23 mouse cellular contexts compared by ENCODE assay signal in the genomic region with DNA sequence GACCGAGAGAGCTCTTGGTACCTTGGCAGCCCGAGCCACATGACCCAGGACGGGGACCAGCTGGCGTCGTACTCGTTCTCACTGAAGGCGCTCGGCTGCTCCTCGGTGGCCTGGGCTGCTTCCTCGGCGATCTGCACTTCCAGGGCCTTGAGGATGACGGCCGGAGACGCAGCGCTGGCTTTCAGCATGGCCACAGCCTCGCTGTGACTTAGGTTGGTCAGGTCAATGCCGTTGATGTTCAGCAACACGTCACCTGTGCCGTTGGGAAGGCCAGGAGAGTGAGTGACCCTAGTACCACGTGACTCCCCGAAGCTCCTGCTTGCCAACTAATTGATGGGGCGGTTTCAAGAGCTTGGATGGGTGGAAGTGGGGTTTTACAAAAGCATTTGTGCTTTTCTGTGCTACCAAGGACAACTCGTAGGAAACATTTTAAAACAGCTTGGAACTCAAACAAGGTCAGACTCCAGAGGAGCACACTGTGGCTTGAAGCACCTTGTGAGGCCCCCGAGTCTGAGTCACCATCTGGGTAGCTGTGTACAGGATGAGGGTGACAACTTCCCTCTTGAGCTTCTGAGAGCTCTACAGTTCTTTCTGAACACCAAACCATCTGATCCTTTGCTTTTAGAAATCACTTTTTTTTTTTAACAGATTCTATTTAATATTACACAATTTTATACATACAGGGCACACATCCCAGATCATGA. TPM values are rescaled to one million over a fixed set of nuclear protein-coding genes. Genes with fewer than 3 reads are reported as not detected.
DNase-seq lines count a peak whose midpoint lies in the region; ATAC-seq and TF ChIP-seq lines count a peak whose summit lies in the region.
"Had no signal": no experiment of that assay in that cellular context is flagged by ENCODE, and none has a peak within 500 bp of the region (broad histone marks: within the 10 kb centered on the region; RNA-seq: fewer than 3 reads in every experiment).

No protein-coding gene starts in this region.

- no peaks in the 10 kb centered on the region for H3K4me1 ChIP-seq in lung, postnatal 0 days (ENCODE audit: insufficient read depth, low read depth, low read length)
- H3K4me1 ChIP-seq in cerebellum, adult 2 months (ENCODE audit: control insufficient read depth, insufficient read depth, low read length), result peaks cover 44% of the 10 kb centered on the region
- H3K4me1 ChIP-seq: forebrain, embryonic 10.5 days; heart, embryonic 13.5 days; limb, embryonic 12.5 days; lung, embryonic 15.5 days; midbrain, embryonic 15.5 days had no signal

- H3K4me3 ChIP-seq in lung, postnatal 0 days (ENCODE audit: low read depth, low read length), result no peak overlapping the region
- H3K4me3 ChIP-seq in cerebellum, adult 2 months (replicated peaks; ENCODE audit: insufficient read depth, low read depth, low read length), result no peak overlapping the region
- H3K4me3 ChIP-seq: forebrain, embryonic 10.5 days; gastrocnemius, adult 2 months; heart, embryonic 13.5 days; limb, embryonic 12.5 days; lung, embryonic 15.5 days; midbrain, embryonic 15.5 days; myocyte had no signal

- H3K36me3 ChIP-seq in lung, postnatal 0 days (ENCODE audit: insufficient read depth, low read length), result peaks cover 48% of the 10 kb centered on the region
- H3K36me3 ChIP-seq: midbrain, embryonic 15.5 days had no signal

- TF ChIP-seq CTCF in lung, postnatal 0 days (IDR thresholded peaks at IDR 0.05), result no peak
- TF ChIP-seq CTCF in cerebellum, adult 2 months (IDR thresholded peaks at IDR 0.05; ENCODE audit: borderline replicate concordance, insufficient read depth, low read depth, low read length), result no peak

- no peak overlapping the region for H3K9ac ChIP-seq in lung, postnatal 0 days (replicated peaks; ENCODE audit: low read depth)
- H3K9ac ChIP-seq: heart, embryonic 13.5 days; hindbrain, embryonic 14.5 days; limb, embryonic 12.5 days; liver, embryonic 14.5 days; lung, embryonic 15.5 days; midbrain, embryonic 15.5 days had no signal

- ATAC-seq in cerebellum, adult (ENCODE audit: insufficient number of reproducible peaks, low FRiP score, low TSS enrichment), result no peak
- peak; percentile 55 for ATAC-seq in lung, postnatal 0 days
- ATAC-seq: CD4-positive, CD25-positive, alpha-beta regulatory T cell, adult 4 months; midbrain, embryonic 15.5 days; Patski had no signal

- H3K9me3 ChIP-seq in lung, postnatal 0 days (ENCODE audit: low read length), result no peaks in the 10 kb centered on the region
- H3K9me3 ChIP-seq: forebrain, embryonic 10.5 days; heart, embryonic 13.5 days; limb, embryonic 12.5 days; lung, embryonic 15.5 days; midbrain, embryonic 15.5 days had no signal

- 61% methylated on average over 24 of the region's 24 CpGs for WGBS in lung, postnatal 0 days
- WGBS in cerebellum, adult 2 months, result 27% methylated on average over 24 of the region's 24 CpGs

- no peak overlapping the region for H3K4me2 ChIP-seq in lung, postnatal 0 days (replicated peaks; ENCODE audit: low read depth, low read length)
- H3K4me2 ChIP-seq: heart, embryonic 13.5 days; hindbrain, embryonic 14.5 days; limb, embryonic 12.5 days; lung, embryonic 15.5 days; midbrain, embryonic 15.5 days had no signal

- H3K27ac ChIP-seq in lung, postnatal 0 days (ENCODE audit: low read length), result no peak overlapping the region
- peak overlapping the region; percentile 87 for H3K27ac ChIP-seq in cerebellum, adult 2 months (ENCODE audit: insufficient read depth, low read length)
- H3K27ac ChIP-seq: forebrain, embryonic 10.5 days; gastrocnemius, adult 2 months; heart, embryonic 13.5 days; hindbrain, embryonic 14.5 days; limb, embryonic 12.5 days; liver, embryonic 14.5 days; lung, embryonic 15.5 days; midbrain, embryonic 15.5 days had no signal

- H3K27me3 ChIP-seq in lung, postnatal 0 days (replicated peaks; ENCODE audit: insufficient read depth, low read length), result no peaks in the 10 kb centered on the region
- H3K27me3 ChIP-seq in cerebellum, adult 2 months (ENCODE audit: control insufficient read depth, insufficient read depth, low read length), result no peaks in the 10 kb centered on the region
- H3K27me3 ChIP-seq: heart, embryonic 13.5 days; limb, embryonic 12.5 days; lung, embryonic 15.5 days; midbrain, embryonic 15.5 days; Patski had no signal

- peak; percentile 61 for DNase-seq in cerebellum, adult 11 months
- DNase-seq in lung, postnatal 0 days (ENCODE audit: low spot score), result peak; percentile 47
- DNase-seq in lung, postnatal 14 days, result no peak
- DNase-seq in cerebellum, adult 2 months, result peak; percentile 78 to 79
- peak; percentile 70 to 71 for DNase-seq in cerebellum, postnatal 36 days
- no peak for DNase-seq in layer of hippocampus, adult 9-11 months
- DNase-seq in kidney, postnatal 25 days, result no peak
- DNase-seq: gastrocnemius, adult 2 months; heart, adult 11 months; heart, postnatal 36 days; right cerebral cortex, postnatal 25 days; thymus, adult 2 months had no signal

- no peak for TF ChIP-seq EP300 in lung, postnatal 0 days (IDR thresholded peaks at IDR 0.05)

- no peak for TF ChIP-seq POLR2A in cerebellum, adult 2 months (IDR thresholded peaks at IDR 0.05; ENCODE audit: borderline replicate concordance, insufficient read depth, low read length)

RNA-seq across cellular contexts. Expression of a gene that starts 51.9 kb away (rescaled TPM):
- 12.4 and 14.5 TPM in 2 replicates for polyA plus RNA-seq in lung, postnatal 0 days (2015; fragmentation: Nextera tagmentation; extraction: Ambion mirVana)
- polyA plus RNA-seq in cerebellum, adult 2 months (2012; rRNA removed), result 15.9 and 16.8 TPM in 2 replicates

RNA-seq across cellular contexts. Expression of a gene that starts 52.4 kb away (rescaled TPM):
- 106 and 107 TPM in 2 replicates for polyA plus RNA-seq in lung, postnatal 0 days (2015; fragmentation: Nextera tagmentation; extraction: Ambion mirVana)
- 85.0 and 89.2 TPM in 2 replicates for polyA plus RNA-seq in cerebellum, adult 2 months (2012; rRNA removed)

Comparison
In these comparisons a context has a peak if more than half of its experiments do, and no peak if none do; other contexts are left out.
1. DNase-seq: peak in cerebellum, adult 11 months (single experiment), lung, postnatal 0 days (single experiment), cerebellum, adult 2 months (2 of 2) and cerebellum, postnatal 36 days (2 of 2); none in lung, postnatal 14 days (single experiment), layer of hippocampus, adult 9-11 months (single experiment) and kidney, postnatal 25 days (0 of 2).